Mouse (Mus musculus): ENCODE measurements around the gene Thbs2. TPM values are rescaled to one million over a fixed set of nuclear protein-coding genes. Genes with fewer than 3 reads are reported as not detected.

The Thbs2 gene
- 2.2 TPM in 2 replicates for polyA plus RNA-seq (2014; fragmentation: Nextera tagmentation; extraction: Ambion mirVana)

- DNase-seq (ENCODE audit: low spot score) (peak; percentile 72), ATAC-seq (ENCODE audit: insufficient number of reproducible peaks, low FRiP score, low TSS enrichment, low read depth) (peak; percentile 84)
- peak within 1 kb of the TSS; percentile 30 for H3K4me3 ChIP-seq (ENCODE audit: low read depth, low read length)
- H3K36me3 ChIP-seq (ENCODE audit: control insufficient read depth, insufficient read depth, low read length) = no peaks in the 10 kb centered on the region
- no peaks in the 10 kb centered on the region for H3K4me1 ChIP-seq (ENCODE audit: control insufficient read depth, insufficient read depth, low read length)
- H3K27ac ChIP-seq (replicated peaks; ENCODE audit: low read depth, low read length) = no peak within 1 kb of the TSS
- peak within 1 kb of the TSS; percentile 53 for H3K4me2 ChIP-seq (ENCODE audit: low read depth, severe bottlenecking)
- WGBS = under 1% methylated on average over 14 of the region's 14 CpGs
- no peaks in the 10 kb centered on the region for H3K9me3 ChIP-seq (ENCODE audit: control insufficient read depth, low read length)
- peak within 1 kb of the TSS; percentile 38 for H3K9ac ChIP-seq (ENCODE audit: low read length)
- no peaks in the 10 kb centered on the region for H3K27me3 ChIP-seq (ENCODE audit: control insufficient read depth, insufficient read depth, low read length)
Observed at GRCm38 (mm10) chr17:14693994-14694374, at the start of gene Thbs2. Gene Thbs2, minus strand, starts transcription at chr17:14694235.

DNA sequence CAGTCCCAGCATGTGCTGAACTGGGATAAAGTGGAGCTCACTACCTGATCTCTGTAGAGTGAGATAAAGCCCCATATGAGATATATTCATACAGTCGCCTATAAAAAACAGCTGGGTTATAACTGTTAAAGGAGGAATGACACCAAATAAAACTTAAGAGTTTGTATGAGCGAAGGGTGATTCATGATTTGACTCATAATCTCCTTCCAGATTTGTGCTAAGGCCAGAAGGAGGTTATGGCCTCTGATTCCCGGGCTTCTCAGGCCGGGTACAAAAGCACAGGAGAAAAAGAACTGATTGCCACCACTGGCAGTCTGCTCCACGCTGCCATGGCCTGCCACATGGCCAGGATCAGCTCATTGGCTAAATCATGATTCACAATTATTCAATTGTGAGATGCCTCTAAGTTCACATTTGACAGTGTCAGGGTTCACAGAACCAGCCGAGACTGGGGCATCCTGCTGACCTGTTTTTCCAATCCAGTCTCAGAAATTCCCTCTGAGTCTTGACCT is 41.5 kb upstream of the Thbs2 start:
- H3K27ac ChIP-seq (replicated peaks; ENCODE audit: low read depth, low read length) = no peak overlapping the region
- no peaks in the 10 kb centered on the region for H3K27me3 ChIP-seq (ENCODE audit: control insufficient read depth, insufficient read depth, low read length)
- DNase-seq (ENCODE audit: low spot score) = no peak
- H3K9ac ChIP-seq (ENCODE audit: low read length) = no peak overlapping the region
- 88% methylated on average over 6 of the region's 6 CpGs for WGBS
- no peaks in the 10 kb centered on the region for H3K36me3 ChIP-seq (ENCODE audit: control insufficient read depth, insufficient read depth, low read length)
- no peaks in the 10 kb centered on the region for H3K9me3 ChIP-seq (ENCODE audit: control insufficient read depth, low read length)
- no peak for ATAC-seq (ENCODE audit: insufficient number of reproducible peaks, low FRiP score, low TSS enrichment, low read depth)
- no peaks in the 10 kb centered on the region for H3K4me1 ChIP-seq (ENCODE audit: control insufficient read depth, insufficient read depth, low read length)
- no peak overlapping the region for H3K4me2 ChIP-seq (ENCODE audit: low read depth, severe bottlenecking)
- no peak overlapping the region for H3K4me3 ChIP-seq (ENCODE audit: low read depth, low read length)

GRCm38 (mm10) chr17:14734380-14734779 is 40.3 kb upstream of the Thbs2 start:
- ATAC-seq (ENCODE audit: insufficient number of reproducible peaks, low FRiP score, low TSS enrichment, low read depth) (no peak), DNase-seq (ENCODE audit: low spot score) (no peak)
- no peaks in the 10 kb centered on the region for H3K4me1 ChIP-seq (ENCODE audit: control insufficient read depth, insufficient read depth, low read length)
- H3K4me3 ChIP-seq (ENCODE audit: low read depth, low read length) = no peak overlapping the region
- no peaks in the 10 kb centered on the region for H3K9me3 ChIP-seq (ENCODE audit: control insufficient read depth, low read length)
- no peaks in the 10 kb centered on the region for H3K36me3 ChIP-seq (ENCODE audit: control insufficient read depth, insufficient read depth, low read length)
- WGBS = 89% methylated on average over 4 of the region's 4 CpGs
- no peak overlapping the region for H3K9ac ChIP-seq (ENCODE audit: low read length)
- H3K27ac ChIP-seq (replicated peaks; ENCODE audit: low read depth, low read length) = no peak overlapping the region
- no peaks in the 10 kb centered on the region for H3K27me3 ChIP-seq (ENCODE audit: control insufficient read depth, insufficient read depth, low read length)
- H3K4me2 ChIP-seq (ENCODE audit: low read depth, severe bottlenecking) = no peak overlapping the region

GRCm38 (mm10) chr17:14733941-14734340 is 39.9 kb upstream of the Thbs2 start:
- H3K9ac ChIP-seq (ENCODE audit: low read length) = no peak overlapping the region
- H3K27me3 ChIP-seq (ENCODE audit: control insufficient read depth, insufficient read depth, low read length) = no peaks in the 10 kb centered on the region
- H3K27ac ChIP-seq (replicated peaks; ENCODE audit: low read depth, low read length) = no peak overlapping the region
- H3K4me2 ChIP-seq (ENCODE audit: low read depth, severe bottlenecking) = no peak overlapping the region
- H3K9me3 ChIP-seq (ENCODE audit: control insufficient read depth, low read length) = no peaks in the 10 kb centered on the region
- no peaks in the 10 kb centered on the region for H3K4me1 ChIP-seq (ENCODE audit: control insufficient read depth, insufficient read depth, low read length)
- WGBS = 85% methylated on average over 10 of the region's 10 CpGs
- no peak for ATAC-seq (ENCODE audit: insufficient number of reproducible peaks, low FRiP score, low TSS enrichment, low read depth)
- H3K36me3 ChIP-seq (ENCODE audit: control insufficient read depth, insufficient read depth, low read length) = no peaks in the 10 kb centered on the region
- H3K4me3 ChIP-seq (ENCODE audit: low read depth, low read length) = no peak overlapping the region
- DNase-seq (ENCODE audit: low spot score) = no peak

DNA sequence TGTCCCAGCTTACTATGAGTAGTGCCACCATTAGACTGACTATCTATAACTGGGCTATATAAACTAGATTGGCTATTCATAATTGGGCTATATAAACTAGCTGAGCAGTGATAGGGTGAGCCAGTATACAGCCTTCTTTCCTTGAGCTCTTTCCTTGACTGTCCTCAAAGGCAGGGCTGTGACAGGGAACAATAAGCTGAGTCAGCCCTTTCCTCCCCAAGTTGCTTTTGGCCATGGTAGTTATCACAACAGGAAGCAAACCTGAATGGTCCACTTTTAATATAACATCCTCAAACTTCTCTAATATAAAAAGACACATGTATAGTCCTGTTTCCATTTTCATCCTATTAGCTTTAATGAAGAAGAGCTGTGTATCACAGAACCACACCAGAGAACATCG is 39.0 kb upstream of the Thbs2 start:
- Histone ChIP-seq H3K9ac (ENCODE audit: low read length) (no peak overlapping the region), H3K27me3 (ENCODE audit: control insufficient read depth, insufficient read depth, low read length) (no peaks in the 10 kb centered on the region), H3K36me3 (ENCODE audit: control insufficient read depth, insufficient read depth, low read length) (no peaks in the 10 kb centered on the region), H3K4me2 (ENCODE audit: low read depth, severe bottlenecking) (no peak overlapping the region), H3K4me3 (ENCODE audit: low read depth, low read length) (no peak overlapping the region), H3K9me3 (ENCODE audit: control insufficient read depth, low read length) (no peaks in the 10 kb centered on the region), H3K4me1 (ENCODE audit: control insufficient read depth, insufficient read depth, low read length) (no peaks in the 10 kb centered on the region), H3K27ac (replicated peaks; ENCODE audit: low read depth, low read length) (no peak overlapping the region)
- no peak for DNase-seq (ENCODE audit: low spot score)
- no peak for ATAC-seq (ENCODE audit: insufficient number of reproducible peaks, low FRiP score, low TSS enrichment, low read depth)
- 91% methylated on average over 1 of the region's 1 CpGs for WGBS

- WGBS = 82% methylated on average over 5 of the region's 5 CpGs
- H3K4me3 ChIP-seq (ENCODE audit: low read depth, low read length) = no peak overlapping the region
- ATAC-seq (ENCODE audit: insufficient number of reproducible peaks, low FRiP score, low TSS enrichment, low read depth) (no peak), DNase-seq (ENCODE audit: low spot score) (no peak)
- no peaks in the 10 kb centered on the region for H3K9me3 ChIP-seq (ENCODE audit: control insufficient read depth, low read length)
- no peaks in the 10 kb centered on the region for H3K4me1 ChIP-seq (ENCODE audit: control insufficient read depth, insufficient read depth, low read length)
- H3K27ac ChIP-seq (replicated peaks; ENCODE audit: low read depth, low read length) = no peak overlapping the region
- H3K27me3 ChIP-seq (ENCODE audit: control insufficient read depth, insufficient read depth, low read length) = no peaks in the 10 kb centered on the region
- H3K36me3 ChIP-seq (ENCODE audit: control insufficient read depth, insufficient read depth, low read length) = no peaks in the 10 kb centered on the region
- no peak overlapping the region for H3K9ac ChIP-seq (ENCODE audit: low read length)
- H3K4me2 ChIP-seq (ENCODE audit: low read depth, severe bottlenecking) = no peak overlapping the region
Observed at GRCm38 (mm10) chr17:14730629-14731028, 36.6 kb upstream of the Thbs2 start.

- no peaks in the 10 kb centered on the region for H3K36me3 ChIP-seq (ENCODE audit: control insufficient read depth, insufficient read depth, low read length)
- H3K4me1 ChIP-seq (ENCODE audit: control insufficient read depth, insufficient read depth, low read length) = no peaks in the 10 kb centered on the region
- DNase-seq (ENCODE audit: low spot score) = no peak
- H3K9me3 ChIP-seq (ENCODE audit: control insufficient read depth, low read length) = no peaks in the 10 kb centered on the region
- no peak overlapping the region for H3K27ac ChIP-seq (replicated peaks; ENCODE audit: low read depth, low read length)
- no peak overlapping the region for H3K9ac ChIP-seq (ENCODE audit: low read length)
- H3K4me2 ChIP-seq (ENCODE audit: low read depth, severe bottlenecking) = no peak overlapping the region
- no peaks in the 10 kb centered on the region for H3K27me3 ChIP-seq (ENCODE audit: control insufficient read depth, insufficient read depth, low read length)
- ATAC-seq (ENCODE audit: insufficient number of reproducible peaks, low FRiP score, low TSS enrichment, low read depth) = no peak
- H3K4me3 ChIP-seq (ENCODE audit: low read depth, low read length) = no peak overlapping the region
- WGBS = 33% methylated on average over 3 of the region's 3 CpGs
Observed at GRCm38 (mm10) chr17:14727481-14727880, 33.4 kb upstream of the Thbs2 start.

GRCm38 (mm10) chr17:14724786-14725185 is 30.8 kb upstream of the Thbs2 start:
- Histone ChIP-seq H3K27ac (replicated peaks; ENCODE audit: low read depth, low read length) (no peak overlapping the region), H3K36me3 (ENCODE audit: control insufficient read depth, insufficient read depth, low read length) (no peaks in the 10 kb centered on the region), H3K9ac (ENCODE audit: low read length) (no peak overlapping the region), H3K4me3 (ENCODE audit: low read depth, low read length) (no peak overlapping the region), H3K27me3 (ENCODE audit: control insufficient read depth, insufficient read depth, low read length) (no peaks in the 10 kb centered on the region), H3K4me2 (ENCODE audit: low read depth, severe bottlenecking) (no peak overlapping the region), H3K4me1 (ENCODE audit: control insufficient read depth, insufficient read depth, low read length) (no peaks in the 10 kb centered on the region), H3K9me3 (ENCODE audit: control insufficient read depth, low read length) (no peaks in the 10 kb centered on the region)
- WGBS = 29% methylated on average over 2 of the region's 2 CpGs
- no peak for ATAC-seq (ENCODE audit: insufficient number of reproducible peaks, low FRiP score, low TSS enrichment, low read depth)
- no peak for DNase-seq (ENCODE audit: low spot score)

- no peak overlapping the region for H3K9ac ChIP-seq (ENCODE audit: low read length)
- DNase-seq (ENCODE audit: low spot score) (no peak), ATAC-seq (ENCODE audit: insufficient number of reproducible peaks, low FRiP score, low TSS enrichment, low read depth) (no peak)
- no peaks in the 10 kb centered on the region for H3K4me1 ChIP-seq (ENCODE audit: control insufficient read depth, insufficient read depth, low read length)
- no peaks in the 10 kb centered on the region for H3K27me3 ChIP-seq (ENCODE audit: control insufficient read depth, insufficient read depth, low read length)
- H3K4me2 ChIP-seq (ENCODE audit: low read depth, severe bottlenecking) = no peak overlapping the region
- H3K9me3 ChIP-seq (ENCODE audit: control insufficient read depth, low read length) = no peaks in the 10 kb centered on the region
- no peak overlapping the region for H3K4me3 ChIP-seq (ENCODE audit: low read depth, low read length)
- 87% methylated on average over 4 of the region's 4 CpGs for WGBS
- H3K36me3 ChIP-seq (ENCODE audit: control insufficient read depth, insufficient read depth, low read length) = no peaks in the 10 kb centered on the region
- no peak overlapping the region for H3K27ac ChIP-seq (replicated peaks; ENCODE audit: low read depth, low read length)
Observed at GRCm38 (mm10) chr17:14721325-14721724, 27.3 kb upstream of the Thbs2 start.
